Mouse (Mus musculus) lung, postnatal 4 days (tissue): ENCODE measurements around the gene Vezt.
A peak's percentile ranks its signal among the peaks of the same experiment; 100 is the strongest.

Experiments
- DNase-seq, 2 experiments: peaks; one replicate each; pipeline ENCODE4 v3.0.0; 2021

Vezt gene

DNA sequence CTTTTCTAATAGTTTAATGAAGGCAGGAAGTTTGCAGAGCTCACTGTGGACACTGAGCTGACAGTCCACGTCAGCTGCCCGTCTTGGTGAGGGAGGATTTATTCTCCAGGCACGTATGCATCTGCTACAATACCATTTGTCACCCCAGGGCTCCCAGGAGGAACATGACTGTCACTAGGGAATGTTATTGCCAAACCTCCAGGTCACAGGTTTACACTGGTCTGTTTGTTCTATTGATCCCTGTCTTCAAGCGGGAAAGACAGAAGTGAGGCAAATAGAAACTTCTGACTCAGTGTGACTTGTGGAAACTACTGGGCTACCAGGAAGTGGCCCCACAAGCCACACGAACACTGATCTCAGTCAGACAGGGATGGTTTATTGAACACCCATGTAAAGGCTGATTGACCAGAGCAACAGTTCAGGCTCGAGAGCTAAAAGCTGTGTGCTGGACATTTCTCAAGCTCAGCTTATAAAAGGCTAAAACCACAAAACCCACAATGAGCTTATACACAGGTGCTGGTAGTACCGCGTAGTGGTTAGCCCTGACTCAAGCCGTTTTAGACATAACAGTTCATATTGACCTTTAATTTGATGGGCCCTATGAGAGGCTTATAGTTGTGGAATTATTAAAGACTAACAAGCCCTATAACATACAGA lies 89.6 kb downstream of the Vezt start:
- no peak for DNase-seq

DNA sequence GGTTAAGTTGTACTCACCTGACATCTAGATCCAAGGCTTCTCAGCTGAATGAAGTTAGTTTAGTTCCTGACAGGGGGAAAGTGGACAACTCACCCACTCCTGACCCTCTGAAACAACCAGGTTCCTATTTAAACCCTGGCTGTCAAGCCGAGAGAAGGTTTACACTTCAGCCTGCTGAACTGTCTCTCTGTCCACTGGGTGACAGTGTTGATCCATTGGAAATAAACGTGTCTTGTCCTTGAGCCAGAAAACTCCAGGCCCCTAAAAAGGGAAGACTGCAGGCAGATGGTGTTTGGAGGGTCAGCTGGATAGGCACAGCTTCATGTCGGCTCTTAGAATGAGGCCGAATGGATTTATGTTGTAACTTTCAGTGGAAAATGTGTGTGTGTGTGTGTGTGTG lies 90.3 kb downstream of the Vezt start:
- peak; percentile 29 to 58 for DNase-seq

DNA sequence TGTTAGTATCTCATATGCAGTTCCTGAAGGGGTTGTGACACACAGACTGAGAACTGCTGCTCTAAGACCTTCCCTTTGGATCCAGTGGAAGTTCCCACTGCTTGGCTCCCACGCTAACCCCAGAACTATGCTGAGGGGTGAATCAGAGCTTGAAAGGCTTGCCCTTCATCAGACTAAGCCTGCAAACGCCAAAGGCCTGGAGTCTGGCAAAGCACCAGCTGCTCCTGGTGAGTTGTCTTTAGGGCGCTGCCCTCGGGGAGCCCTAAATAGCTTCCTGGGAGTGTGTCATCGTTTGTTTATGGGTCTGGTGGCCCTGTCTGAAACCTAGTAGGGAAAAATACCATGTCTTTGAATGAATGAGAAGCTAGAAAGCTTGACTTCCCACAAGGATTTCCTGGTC lies 91.4 kb downstream of the Vezt start:
- DNase-seq: peak in 1 of 2 experiments; percentile 42

DNA sequence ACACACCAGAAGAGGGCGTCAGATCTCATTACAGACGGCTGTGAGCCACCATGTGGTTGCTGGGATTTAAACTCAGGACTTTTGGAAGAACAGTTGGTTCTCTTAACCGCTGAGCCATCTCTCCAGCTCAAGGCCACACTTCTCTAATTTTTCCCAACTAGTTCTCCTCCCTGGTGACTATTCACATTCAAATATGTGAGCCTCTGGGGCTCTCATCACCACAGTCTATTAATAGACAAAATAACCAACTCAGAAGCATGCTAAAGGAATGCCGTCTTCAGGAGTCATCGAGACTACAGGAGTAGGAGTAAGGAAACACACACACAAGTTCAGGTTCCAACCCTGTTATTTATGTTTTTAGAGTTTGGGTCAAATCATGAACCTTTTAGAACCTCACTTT lies 95.3 kb downstream of the Vezt start:
- no peak for DNase-seq

DNA sequence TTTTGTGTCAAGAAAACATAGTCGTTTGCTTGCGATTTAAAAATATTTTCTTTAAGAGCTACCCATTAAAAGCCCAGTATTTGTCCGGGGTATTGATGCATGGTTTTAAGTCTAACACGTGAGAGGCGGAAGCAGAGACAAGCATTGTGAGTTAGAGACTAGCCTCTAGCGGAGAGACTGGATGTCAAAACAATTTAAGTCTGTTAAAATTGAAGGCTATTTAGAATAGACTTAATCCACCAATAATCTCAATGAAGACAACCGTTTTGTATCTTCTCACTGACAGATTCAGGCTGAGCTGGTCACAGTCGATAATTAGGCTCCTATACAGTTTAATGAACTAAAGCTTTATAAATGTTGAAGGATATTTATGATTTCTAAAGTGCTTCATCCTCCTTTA lies 95.9 kb downstream of the Vezt start:
- no peak for DNase-seq

DNA sequence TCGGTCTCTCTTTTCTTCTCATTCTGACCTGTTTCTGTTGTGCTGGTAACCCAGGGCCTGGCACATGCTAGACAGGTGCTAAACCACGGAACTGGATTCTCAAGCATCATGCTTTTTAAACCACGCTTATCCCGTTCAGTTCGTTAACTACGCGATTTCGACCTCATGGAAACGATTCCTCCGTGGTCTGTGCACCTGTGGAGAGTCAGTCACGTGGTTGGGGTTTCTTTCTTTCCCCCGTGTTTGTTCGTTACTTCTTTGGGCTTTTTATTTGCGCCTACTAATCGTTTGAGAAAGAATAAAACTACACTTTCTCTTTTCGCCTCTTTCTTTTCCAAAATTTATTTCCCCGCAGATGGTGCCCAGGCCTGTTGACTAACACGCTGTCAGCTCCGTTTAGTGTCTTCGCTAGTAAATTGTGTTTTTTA lies 96.8 kb downstream of the Vezt start:
- no peak for DNase-seq

DNA sequence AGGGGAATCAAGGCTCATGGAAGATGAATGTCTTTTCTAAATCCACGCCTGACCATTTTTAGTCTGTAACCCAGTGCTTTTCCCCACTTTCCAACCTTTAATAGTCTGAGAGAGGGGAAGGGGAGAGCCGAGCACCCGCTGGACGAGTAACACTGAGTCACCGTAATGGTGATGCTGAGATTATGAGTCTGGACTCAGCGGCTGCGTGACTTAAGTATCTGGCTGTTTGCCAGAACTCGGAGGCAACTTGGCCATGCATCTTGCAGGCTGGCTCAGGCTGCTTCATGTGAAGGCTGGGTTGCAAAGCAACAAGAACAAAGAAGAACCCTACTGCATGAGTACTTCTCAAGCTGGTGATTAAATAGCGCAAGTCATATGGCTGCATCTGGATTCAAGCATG lies 101.6 kb downstream of the Vezt start:
- DNase-seq: peak; percentile 61 to 77

DNA sequence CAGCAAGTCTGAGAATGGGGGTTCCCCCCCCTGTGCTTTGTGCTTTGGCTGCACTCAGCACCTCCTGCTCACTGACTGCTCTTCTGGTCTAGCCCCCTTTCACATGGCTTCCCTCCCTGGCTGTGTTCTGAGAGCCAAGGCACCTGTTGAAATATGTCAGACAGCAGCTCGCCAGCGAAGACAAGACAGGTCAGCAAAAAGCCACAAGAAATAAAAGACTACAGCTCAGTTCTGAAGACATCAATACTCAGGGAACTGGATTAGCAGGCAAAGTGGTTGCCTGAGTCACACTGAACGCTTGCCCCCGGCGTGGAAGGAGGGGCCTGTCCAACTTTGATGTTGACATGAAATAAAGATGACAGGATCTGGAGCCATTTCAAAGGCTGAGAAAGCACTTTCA lies 102.8 kb downstream of the Vezt start:
- DNase-seq: peak in 1 of 2 experiments; percentile 12

DNA sequence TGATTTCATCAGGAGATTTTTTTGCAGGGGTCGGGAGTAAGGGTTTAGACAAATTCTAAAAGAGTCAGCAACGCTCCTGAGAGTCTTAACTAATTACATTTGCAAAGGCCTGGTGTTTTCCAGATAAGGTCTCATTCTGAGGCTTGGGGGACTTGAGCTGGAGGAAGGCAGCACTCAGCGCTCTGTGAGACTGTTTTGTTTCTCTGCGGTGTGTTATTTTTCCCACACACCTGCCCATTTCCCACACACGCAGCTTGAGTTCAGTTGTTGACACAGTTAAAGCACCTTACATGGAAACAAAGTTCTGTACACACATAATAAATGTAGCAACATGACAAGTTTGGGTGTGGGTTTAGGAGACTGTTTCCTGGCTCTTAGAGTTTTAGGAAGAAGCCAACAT lies 103.6 kb downstream of the Vezt start:
- no peak for DNase-seq

DNA sequence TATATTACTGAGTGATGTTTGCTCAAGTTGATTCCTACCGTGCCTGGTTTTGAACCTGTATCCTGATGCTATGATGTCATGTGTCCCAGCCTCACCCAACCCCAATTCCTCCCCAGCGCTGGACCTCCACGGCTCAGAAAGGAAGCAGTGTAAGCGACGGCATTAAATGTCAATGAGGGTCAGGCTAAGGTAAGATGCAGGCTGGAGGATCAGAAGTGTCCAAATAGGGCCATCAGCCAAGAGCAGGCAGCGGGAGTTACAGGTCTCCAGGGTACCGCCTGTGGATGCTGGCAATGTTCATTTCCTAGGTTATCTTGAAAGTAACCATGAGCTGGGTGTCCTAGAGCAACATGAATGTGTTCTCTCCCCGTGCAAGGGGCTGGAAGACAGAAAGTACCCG lies 104.2 kb downstream of the Vezt start:
- DNase-seq: no peak

DNA sequence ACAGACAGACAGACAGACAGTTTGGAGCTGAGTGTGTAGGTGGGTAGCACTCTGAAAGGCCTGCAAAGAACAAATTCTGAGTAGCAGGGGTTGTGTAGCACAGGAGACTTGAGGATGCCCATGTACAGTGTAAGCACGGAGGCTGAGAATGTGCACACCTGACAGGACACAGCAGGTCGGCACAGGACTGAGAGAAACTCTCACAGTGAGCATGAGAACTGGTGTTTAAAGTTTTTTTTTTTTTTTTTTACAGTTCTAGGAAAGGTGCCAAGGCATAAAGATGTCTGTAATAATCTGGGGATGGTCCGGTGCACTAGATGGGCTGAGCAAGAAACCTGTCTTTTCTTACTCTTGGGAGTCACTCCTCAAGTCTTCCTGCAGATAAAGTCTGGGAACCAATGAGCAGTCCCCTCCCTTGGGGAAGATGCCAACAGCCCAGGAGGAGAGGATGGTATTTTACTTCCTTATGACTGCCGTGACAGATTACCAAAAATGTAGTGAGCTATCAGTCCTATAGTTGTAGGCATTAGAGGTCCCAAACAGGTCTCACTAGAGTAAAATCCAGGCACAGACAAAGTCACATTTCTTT lies 105.3 kb downstream of the Vezt start:
- no peak for DNase-seq

DNA sequence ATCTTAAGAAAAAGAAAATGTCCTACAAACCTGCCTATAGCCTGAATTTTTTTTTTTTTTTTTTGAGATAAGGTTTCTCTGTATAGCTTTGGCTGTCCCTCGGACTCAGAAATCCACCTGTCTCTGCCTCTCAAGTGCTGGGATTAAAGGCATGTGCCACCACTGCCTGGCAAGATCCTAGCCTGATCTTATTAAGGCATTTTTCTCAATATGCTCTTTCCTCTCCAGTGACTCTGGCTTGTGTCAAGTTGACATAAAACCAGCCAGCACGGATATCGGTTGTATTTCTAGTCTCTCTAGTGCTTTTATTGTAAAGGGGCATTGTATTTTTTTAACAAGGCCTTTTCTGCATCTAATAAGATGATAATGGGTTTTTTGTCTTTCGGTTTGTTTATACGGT lies 111.0 kb downstream of the Vezt start:
- no peak for DNase-seq

DNA sequence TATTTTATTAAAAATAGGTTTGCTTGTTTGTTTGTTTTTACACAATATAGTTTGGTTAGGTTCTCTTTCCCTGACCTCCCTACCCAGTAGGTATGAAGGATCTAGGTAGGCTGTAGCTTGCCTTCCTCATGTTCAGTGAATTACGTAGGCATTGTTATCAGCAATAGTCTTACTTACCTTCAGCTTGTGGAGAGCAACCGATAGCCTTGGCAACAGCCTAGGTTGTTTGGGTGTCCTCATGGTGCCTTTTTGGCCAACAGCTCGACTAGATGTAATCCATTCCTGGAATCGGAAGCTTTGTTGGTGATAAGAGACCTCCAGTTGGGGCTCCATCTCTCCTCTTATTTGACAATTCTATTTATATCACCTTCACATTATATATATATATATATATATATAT lies 114.5 kb downstream of the Vezt start:
- DNase-seq: no peak

DNA sequence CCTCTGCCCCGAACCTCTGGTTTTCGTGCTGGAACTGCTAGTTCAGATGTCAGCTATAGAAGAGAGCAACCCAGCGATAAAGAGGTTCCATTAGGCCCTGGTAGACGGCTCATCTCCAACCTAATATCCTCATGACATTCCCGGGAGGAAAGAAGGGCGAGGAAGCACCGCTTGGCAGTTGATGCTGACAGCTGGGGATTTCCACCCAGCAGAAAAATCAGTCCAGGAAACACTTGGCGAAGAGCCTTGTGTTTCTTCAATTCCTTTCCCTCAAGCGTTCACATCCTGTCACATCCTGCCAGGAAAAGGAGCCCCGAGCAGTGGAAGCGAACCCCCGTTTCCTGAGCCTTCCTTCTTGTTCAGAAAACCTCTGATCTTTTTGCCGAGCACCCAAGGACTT lies 116.4 kb downstream of the Vezt start:
- DNase-seq: peak; percentile 41 to 47

DNA sequence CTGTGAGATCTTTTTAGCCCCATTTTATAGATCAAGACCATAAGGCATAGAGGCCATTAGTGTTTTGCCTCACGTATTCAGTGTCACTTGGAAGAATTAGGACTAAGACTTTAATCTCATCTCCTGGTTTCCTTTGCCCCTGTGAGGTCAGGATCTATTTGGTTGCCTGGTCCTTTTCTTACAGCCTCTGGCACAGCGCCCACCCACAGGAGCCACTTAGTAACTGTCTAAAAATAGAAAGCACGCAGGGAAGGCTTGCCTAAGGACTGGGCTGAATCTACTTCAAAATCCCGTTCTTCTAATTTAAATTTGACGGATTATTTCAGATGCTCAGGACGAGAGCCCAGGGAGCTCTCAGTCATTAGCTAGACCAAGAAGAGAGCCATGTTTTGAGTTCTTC lies 116.9 kb downstream of the Vezt start:
- peak; percentile 67 to 70 for DNase-seq

DNA sequence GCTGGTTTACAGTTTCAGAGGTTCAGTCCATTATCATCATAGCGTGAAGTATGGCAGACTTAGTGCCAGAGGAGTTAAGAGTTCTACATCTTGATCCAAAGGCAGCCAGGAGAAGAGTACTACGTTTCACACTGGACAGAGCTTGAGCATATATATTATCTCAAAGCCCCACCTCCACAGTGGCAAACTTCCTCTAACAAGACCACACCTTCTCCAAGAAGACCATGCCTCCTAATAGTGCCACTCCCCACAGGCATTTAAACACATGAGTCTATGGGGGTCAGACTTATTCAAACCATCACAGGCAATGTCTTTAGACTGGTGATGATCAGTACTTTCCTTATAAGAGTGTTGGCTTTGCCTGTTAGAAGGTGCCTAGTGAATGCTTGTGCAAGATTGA lies 117.5 kb downstream of the Vezt start:
- DNase-seq: no peak

DNA sequence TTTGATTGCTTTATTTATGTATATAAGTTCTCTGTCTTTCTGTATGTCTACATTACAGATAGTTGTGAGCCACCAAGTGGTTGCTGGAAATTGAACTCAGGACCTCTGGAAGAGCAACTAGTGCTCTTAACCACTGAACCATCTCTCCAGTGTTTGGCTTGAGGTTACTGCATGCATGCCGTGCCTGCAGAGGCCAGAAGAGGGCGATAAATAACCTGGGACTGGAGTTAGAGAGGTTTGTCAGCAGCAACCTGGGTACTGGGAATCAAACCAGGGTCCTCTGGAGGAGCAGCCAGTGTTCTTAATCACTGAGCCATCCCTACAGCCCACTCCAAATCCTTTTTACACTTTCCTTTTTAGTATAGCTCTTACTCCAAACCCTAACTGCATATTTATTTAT lies 118.8 kb downstream of the Vezt start:
- no peak for DNase-seq

DNA sequence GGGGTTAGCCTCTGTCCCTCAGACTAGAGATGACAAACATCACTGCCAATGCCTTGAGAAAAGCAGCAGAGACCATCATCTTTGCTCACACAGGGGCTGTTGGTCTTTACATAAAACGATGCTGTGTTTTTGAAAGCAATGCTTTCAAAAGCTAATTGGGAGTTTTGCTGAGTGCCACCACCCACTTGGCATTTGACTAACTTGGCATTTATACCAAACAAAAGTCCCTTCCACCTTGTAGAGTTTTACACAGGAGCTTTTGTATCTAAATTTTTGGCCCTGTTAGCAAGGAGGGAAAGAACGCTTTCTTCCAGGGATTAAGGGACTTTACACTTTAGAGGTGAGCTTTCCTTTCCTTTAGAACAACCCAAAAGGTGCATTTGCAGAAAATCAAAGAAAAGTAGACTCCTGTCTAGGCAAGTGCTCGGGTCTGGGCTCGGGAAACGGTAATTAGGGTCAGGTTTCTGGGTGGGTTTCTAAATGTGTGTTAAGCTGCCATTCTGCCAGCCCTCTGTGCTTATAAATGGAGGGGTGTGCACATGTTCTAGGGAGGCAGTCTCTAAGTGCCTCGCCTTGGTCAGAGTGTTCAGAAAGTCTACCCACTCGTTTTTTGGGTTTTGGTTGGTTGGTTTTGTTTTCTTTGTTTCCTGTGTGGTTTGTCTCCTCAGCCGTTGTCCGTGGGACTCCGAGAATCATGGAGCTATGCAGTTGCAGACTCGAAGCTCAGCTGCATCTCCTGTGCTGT lies 119.9 kb downstream of the Vezt start:
- no peak for DNase-seq

DNA sequence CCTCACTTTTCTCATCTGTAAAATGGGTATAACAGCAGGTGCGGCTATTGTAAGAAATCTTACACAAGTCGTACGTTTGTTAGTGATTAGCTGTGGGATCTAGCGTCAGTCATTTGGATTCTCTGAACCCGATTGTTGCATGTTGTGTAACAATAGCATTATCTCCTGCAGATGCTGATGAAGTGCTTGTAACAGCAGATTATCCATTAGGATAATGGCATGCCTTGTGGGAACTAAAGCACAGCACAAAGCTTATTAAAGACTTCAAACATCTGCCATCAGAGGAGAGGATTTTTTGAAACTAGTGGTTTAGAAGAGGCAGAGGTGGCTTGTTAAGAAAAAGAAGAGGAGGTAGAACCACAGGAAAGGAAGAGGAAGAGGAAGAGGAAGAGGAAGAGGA lies 122.1 kb downstream of the Vezt start:
- no peak for DNase-seq

DNA sequence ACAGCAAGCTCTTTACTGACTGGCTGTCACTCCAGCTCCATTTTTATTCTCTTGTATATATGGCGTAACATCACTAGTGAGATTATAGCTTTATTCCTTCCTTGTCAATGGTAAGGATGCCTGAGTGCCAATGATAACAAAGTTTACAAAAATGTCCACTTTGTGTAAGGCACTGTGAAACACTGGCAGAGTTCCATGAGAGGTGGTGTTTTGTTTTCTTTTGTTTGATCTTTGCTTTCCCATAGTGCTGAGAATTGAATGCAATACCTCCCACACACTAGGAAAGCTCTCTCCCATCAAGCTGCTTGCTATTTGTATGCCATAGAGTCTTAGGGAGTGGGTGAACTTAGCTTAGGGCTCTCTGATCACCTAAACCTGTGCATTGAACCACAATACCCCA lies 122.7 kb downstream of the Vezt start:
- no peak for DNase-seq

DNA sequence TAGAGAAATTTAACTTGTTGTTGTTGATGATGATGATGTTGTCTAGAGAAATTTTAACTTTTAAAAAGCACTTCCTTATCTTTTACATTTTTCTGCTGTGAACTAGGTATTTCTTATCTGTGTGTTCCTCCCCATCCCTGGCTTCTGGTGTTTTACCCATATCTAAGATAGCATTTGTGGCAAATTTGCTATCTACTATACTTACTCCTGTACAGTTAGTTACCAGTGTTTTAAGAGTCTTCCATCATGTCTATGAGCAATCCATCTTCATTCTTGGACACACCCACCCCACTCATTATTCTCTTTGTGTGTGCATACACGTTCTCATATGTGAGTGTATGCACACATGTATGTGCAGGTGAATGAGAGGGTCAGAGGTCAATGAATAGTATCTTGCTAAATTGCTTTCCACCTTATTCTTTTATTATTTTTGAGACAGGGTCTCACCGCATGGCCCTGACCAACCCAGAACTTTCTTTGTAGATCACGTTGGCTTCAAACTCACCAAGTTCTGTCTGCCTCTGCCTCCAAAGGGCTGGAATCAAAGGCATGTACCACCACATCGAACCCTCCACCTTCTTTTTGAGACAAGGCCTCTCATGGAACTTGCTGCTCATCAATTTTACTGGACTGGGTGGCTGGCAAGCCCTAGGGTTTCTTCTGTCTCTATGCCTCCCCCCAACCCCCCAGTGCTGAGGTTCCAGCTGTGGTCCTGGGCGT lies 123.3 kb downstream of the Vezt start:
- no peak for DNase-seq

DNA sequence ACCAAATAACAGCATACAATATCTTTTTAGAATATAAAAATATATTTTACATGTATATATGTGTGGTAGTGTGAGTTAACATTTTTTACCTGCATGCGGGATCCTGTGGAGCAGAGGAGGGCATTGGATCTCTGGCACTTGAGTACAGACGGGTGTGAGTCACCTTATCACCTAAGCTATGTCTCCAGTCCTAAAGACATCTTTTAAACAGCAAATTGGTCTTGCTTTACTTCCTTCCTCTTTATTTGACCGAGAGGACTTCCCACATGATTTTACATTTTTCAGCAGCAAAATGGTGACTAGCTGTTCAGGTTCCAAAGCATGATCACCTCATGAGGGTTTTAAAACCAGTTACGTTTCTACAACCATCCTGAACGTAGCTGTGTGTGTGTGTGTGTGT lies 124.3 kb downstream of the Vezt start:
- DNase-seq: no peak

DNA sequence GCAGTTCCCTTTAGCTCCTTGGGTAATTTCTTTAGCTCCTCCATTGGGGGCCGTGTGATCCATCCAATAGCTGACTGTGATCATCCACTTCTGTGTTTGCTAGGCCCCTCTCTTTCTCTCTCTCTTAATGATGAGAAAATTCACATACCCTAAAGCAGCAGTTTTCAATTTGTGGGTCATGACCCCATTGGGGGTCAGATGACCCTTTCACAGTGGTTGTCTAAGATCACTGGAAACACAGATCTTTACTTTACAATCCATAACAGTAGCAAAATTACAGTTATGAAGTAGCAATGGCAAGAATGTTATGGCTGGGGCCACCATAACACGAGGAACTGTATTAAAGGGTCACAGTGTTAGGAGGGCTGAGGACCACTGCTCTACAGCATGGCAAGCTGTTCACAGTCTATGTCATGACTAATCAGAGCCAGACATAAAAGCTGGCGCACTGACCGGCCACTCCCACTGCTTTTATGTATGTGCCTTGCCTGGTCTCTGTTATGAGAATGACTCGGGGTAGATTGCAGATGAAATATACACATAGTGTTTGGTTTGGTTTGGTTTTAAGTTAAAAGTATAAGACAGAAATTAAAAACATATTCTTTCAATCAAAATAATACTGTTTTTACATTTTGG lies 125.7 kb downstream of the Vezt start:
- DNase-seq: no peak
